Mouse (Mus musculus) CD8-positive naive resting alpha-beta T cell, adult 2 months (primary cell): ENCODE measurements around the gene Gng12.
"Not testable (repeated sequence)": the region's sequence is repeated elsewhere in the genome, so short reads cannot be mapped to it uniquely, and the experiment has no call there.

Experiments
- DNase-seq, 2 experiments: peaks; one replicate each; pipeline ENCODE4 v3.0.0; 2022; ENCODE audit warnings: low read depth in 2 of 2, low spot score in 2 of 2

The Gng12 gene

DNA sequence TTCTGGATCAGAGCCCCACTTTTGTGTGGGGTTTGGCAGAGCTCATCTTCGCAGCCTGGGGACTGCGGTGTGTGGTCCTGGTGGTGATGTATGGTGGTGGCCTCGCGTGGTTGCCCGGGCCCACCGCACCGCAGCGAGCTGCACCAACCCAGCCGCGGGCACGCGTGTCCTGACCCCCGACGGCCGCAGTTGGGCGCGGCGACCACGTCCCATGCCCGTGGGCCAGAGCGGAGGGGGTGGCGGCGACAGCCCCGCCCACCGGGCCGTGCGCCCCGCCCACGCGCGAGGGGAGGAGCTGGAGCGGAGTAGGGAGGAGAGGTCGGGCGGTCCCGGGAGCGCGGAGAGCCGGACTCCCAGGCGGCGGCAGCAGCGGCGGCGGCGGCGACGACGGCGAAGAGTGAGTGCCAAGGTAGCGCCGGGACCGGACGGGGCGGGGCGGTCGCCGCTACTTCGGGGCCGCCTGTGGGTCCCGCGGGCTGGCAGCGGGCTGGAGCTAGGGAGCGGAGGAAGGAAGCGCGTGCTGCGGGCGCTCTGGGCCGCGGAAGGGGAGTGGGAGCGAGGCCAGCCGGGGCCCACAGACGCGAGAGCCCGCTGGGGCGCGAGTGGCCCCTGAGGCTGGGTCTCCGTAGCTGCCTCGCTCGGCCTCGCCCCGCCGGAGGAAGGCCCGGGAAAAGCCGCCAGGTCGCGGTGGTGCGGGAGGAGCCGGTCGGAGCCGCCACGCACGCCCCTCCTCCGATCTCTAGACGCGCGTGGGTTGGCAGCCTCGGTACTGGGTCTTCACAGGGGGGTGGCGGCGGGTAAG, at the start of gene Gng12:
Gene Gng12 (plus strand): TSS at position 279 of the 802 bp plus-strand sequence.
- peak; percentile 54 to 64 for DNase-seq

DNA sequence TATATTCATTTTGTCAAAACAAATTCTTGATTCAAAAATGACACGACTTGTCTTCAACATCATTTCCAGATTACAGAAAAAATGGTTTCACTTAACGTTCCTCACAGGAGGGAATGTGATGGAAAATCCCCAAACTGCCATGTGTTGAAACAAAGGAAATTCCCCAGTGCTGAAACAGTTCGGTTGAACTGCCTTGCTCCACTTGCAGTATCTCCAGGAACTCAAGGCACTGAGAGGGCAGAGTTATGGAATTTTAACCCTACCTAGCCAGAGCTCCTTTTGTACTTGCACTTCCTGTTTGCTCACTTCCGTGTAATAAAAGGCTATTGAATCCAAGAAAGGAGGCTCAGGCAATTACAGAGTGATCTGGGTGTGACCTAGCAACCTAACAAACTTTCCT, 47.3 kb upstream of the Gng12 start:
- DNase-seq, result no peak

- DNase-seq, result no peak
These were observed 40.0 kb upstream of the Gng12 start for GRCm38 (mm10) chr6:66856236-66856635.

GRCm38 (mm10) chr6:66858356-66858755, 37.8 kb upstream of the Gng12 start:
- no peak for DNase-seq

- no peak for DNase-seq
These were observed 36.8 kb upstream of the Gng12 start for GRCm38 (mm10) chr6:66859391-66859790.

DNA sequence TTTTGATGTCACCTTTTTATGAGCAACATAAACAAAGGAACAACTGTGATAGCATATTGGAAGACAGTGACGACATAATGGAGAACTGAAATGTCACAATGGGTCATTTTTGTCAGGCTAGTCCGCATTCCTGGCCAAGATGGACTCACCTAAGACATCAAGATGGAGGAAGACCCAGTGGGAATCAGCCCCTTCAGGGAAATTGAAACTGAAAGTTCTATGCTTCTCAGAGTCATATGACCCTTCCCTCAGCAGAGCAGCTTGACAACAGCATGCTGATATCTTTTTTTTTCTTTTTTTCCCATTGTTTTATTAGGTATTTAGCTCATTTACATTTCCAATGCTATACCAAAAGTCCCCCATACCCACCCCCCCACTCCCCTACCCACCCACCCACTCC, 31.7 kb upstream of the Gng12 start:
- DNase-seq, result no peak

- DNase-seq, result no peak
These were observed 29.9 kb upstream of the Gng12 start for GRCm38 (mm10) chr6:66866295-66866694.

DNA sequence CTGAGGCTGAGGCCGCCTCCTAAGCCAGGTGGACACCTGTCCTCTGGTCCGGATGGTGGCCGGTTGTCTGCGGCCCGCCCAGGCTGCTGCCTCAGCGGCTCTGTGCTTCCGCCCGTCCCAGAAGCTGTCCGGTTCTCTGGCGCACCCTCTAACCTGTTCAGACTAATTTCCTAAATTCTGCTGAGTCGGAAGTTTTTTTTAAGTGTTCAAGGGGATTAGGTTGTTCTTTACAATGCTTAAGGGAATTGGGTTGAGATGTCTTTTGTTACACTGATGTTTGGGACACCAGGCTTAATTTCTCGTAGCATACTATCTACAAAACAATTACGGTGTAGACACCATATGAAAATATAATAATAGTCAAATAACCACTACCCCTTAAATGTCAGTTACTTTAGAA, 19.1 kb upstream of the Gng12 start:
- not testable (repeated sequence) for DNase-seq

DNA sequence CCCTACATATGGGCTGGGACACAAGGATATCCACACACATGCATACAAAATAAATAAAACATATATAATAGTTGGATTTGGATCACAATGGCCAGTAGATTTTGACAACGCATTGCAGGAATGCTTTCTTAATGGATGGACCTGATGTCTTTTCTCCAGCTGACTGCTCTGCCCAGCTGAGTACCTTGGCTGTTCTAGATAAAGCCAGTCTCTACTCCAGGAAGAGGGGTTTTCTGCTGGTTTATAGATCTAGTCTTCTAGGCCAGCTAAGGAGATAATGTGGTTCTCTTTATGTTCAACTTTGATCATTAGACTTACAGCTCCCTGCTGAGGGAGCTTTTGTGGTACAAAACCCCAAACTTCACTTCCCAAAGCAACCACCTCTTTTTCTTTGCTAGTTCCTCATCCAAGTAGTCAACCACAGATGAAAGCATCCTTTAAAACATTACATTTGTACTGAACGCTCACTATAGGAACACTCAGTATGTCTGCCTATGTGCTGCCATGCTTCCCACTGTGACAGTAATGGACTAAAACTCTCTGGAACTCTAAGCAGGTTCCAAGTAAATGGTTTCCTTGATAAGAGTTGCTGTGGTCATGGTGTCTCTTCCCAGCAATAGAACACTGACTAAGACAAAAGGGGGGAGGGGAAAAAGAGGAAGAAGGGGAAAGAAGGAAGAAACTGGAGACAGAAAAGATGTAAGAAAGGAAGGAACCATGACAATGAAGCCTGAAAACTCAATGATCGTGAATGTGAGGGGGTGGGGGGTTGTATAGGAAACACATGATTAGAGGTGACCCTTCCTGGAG, 5.6 kb upstream of the Gng12 start:
- DNase-seq, result no peak

GRCm38 (mm10) chr6:66893950-66894349, 2.2 kb upstream of the Gng12 start:
- no peak for DNase-seq

- no peak for DNase-seq
These were observed 1.2 kb upstream of the Gng12 start for GRCm38 (mm10) chr6:66894999-66895398.

GRCm38 (mm10) chr6:66896921-66897645, 886 bp downstream of the Gng12 start:
- no peak for DNase-seq

DNA sequence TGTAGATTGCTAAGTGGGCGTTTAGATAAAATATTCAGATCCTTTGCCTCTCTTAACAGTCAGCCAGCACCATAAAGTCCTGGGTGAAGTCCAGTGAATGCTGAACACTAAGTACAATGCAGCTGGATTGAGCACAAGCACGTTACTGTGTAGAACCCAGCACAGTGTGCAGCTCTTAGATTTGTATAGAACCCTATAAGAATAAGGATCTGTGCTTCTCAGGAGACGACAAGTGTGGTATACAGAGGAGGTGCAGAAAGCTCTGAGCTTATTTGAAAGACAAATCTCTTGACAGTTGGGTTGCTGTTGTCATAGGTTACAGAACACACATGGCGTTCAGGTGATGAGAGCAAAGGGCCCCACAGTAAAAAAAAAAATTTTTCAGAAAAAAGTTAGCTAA, 1.8 kb downstream of the Gng12 start:
- no peak for DNase-seq

DNA sequence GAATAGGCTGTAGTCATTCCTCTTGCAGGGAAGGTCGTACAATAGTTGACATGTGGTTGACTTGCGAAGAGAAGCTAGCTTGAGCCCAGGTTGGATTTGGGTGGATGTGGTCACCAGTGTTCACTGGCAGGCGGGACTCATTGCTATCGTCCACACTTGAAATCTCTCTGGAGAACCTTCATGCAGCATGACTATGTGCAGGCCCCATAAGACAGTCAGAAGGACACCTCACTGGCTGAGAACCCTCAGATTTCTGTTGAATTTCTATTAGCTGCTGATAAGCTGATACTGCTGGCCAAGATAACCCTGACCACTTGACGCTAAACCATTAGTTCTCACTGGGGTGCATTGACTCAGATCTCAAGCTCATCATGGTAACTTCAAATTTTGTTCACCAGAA, 5.7 kb downstream of the Gng12 start:
- no peak for DNase-seq

- DNase-seq, result no peak
These were observed 7.0 kb downstream of the Gng12 start for GRCm38 (mm10) chr6:66903206-66903605.

DNA sequence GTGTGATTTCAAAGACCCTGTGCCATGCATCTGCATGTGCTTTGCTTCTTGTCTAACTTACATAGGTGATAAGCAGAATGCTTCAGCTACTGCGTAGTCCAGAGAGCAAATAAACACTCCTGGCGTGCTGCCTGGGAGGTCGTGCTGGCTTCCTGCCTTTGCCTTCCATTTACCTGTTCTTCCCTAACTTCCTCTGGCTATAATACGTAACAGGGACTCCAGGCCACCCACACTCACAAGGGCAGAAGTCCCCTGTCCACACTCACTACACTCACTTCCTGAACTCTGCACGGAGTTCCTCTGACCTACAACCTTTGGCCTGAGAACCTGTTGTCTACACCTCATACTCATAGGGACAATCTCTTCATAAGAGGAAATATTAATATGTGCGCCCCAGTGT, 7.5 kb downstream of the Gng12 start:
- DNase-seq, result no peak

- no peak for DNase-seq
These were observed 10.0 kb downstream of the Gng12 start for GRCm38 (mm10) chr6:66906244-66906643.

- DNase-seq, result no peak
These were observed 12.3 kb downstream of the Gng12 start for GRCm38 (mm10) chr6:66908327-66908973.

- DNase-seq, result no peak
These were observed 14.6 kb downstream of the Gng12 start for GRCm38 (mm10) chr6:66910493-66911435.

DNA sequence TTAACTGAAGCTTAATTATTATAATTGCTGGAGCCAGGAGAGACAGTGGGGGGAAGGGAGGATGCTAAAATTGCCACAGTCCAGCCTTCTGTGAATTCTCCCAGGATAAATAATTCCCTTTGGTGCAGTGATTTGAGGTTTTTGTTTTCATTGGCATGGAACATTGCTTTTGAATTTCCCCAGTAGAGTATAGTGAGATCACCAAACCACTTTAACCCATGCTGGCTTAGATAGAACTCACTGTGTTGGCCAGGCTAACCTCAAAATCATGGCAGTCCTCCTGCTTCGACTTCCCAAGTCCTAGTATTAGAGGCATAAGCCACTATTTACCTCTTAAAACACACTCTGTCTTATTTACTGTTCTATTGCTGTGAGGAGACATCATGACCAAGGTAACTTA, 17.2 kb downstream of the Gng12 start:
- DNase-seq, result no peak
